Mouse (Mus musculus): ENCODE data around the gene Gabra6. TPM values are rescaled to one million over a fixed set of nuclear protein-coding genes. Genes with fewer than 3 reads are reported as not detected.

Gabra6 gene
- not detected for total RNA-seq (2023)

DNA sequence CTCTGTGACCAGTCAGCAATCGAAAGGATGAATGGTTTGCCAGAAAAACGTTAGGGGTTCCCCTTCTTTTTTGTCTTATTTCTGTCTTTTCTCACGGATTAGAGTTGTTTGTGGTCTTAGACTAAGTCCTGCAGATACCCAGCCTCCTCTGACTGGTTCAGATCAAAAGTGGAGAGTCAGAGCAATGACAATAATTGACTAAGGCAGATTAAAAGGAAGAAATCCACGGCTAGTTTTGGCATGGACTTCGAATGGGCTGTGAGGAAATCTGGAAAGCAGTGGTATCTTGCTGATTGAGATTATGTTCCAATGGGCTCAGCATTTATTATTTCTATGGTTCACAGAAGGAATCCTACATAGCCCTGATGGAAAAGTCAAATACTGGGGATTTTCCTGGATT lies at the start of gene Gabra6:
Gene Gabra6 (minus strand): TSS at position 191 of the 400 bp plus-strand sequence.

Other genes starting within 250 kb of the Gabra6 start
- not detected for gene Gabra1, start 138.1 kb downstream of the Gabra6 start, total RNA-seq (2023)
- not detected for gene Gabrb2, start 98.7 kb upstream of the Gabra6 start, total RNA-seq (2023)